Mouse (Mus musculus): ENCODE data around the gene Nol9. TPM values are rescaled to one million over a fixed set of nuclear protein-coding genes. Genes with fewer than 3 reads are reported as not detected.

Nol9 gene
- polyA plus RNA-seq, 1 experiment from 2014 or later, result 20.5 TPM

DNA sequence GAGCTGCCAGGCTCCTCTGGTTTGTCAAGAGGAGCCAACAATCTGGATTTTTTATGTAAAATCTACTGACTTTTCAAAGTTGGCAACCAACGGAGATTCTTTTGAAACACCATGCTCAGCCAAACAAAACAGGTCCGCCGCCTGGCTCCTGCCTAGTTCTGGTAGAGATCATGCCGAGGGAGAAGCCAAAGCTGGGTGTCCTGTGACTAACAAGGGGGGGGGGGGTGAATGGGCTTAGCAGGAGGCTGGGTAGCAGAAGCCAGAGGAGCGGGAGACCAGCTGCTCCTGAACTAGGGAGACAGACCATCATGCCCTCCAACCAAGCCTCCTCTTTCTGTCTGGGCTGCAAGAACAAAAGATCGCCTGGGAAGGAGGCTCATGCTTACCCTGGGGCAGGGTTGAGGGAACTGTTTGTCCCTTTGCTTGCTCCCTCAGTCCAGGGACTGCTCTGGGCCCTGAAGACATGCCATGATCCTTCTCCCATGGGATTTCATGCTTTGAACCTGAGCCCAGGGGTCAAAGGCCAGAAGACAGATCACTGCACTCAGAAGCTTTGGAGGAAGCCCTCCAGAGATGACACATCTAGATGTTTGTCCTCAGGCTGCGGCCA lies 44.6 kb downstream of the Nol9 start:
- DNase-seq (ENCODE audit: low spot score) (no peak), ATAC-seq (replicated peaks; ENCODE audit: low FRiP score, low read depth) (no peak)
- no peak overlapping the region for H3K27ac ChIP-seq
- no peak overlapping the region for H3K9ac ChIP-seq (ENCODE audit: low read depth, low read length)
- H3K4me3 ChIP-seq (replicated peaks; ENCODE audit: low read depth, low read length), result no peak overlapping the region
- H3K9me3 ChIP-seq (replicated peaks; ENCODE audit: low read length), result no peaks in the 10 kb centered on the region
- peaks cover 15% of the 10 kb centered on the region for H3K4me1 ChIP-seq (replicated peaks; ENCODE audit: insufficient read depth, low read length)
- no peak overlapping the region for H3K4me2 ChIP-seq (ENCODE audit: low read length)
- WGBS, result 59% methylated on average over 7 of the region's 7 CpGs
- H3K36me3 ChIP-seq (ENCODE audit: insufficient read depth, low read length), result no peaks in the 10 kb centered on the region
- H3K27me3 ChIP-seq (ENCODE audit: insufficient read depth, low read length), result no peaks in the 10 kb centered on the region
- no peak for TF ChIP-seq CTCF (IDR thresholded peaks at IDR 0.05; ENCODE audit: low read depth)

DNA sequence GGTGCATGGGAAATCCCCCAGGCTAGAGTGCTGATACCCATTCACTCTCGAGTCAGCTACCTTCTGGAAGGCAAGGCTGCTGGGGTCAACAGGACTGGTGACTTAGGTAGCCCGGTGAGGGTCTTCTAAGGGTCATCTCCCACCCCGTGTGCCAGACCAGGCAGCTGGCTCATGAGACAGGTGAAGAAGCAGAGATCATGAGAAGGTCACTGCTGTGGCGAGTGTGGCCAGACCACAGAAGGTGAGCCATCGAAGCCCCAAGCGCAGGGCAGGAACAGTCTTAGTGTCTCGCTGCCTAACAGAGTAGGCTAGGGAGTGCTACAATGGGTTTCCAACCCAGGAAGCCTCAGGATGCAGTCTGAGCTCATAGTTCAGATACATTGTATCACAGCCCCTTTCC lies 45.5 kb downstream of the Nol9 start:
- Histone ChIP-seq H3K27me3 (ENCODE audit: insufficient read depth, low read length) (no peaks in the 10 kb centered on the region), H3K4me2 (ENCODE audit: low read length) (no peak overlapping the region), H3K9me3 (replicated peaks; ENCODE audit: low read length) (no peaks in the 10 kb centered on the region), H3K36me3 (ENCODE audit: insufficient read depth, low read length) (0 out of 2 replicates have a peak, but pooled peaks cover 4% of the 10 kb centered on the region), H3K4me1 (replicated peaks; ENCODE audit: insufficient read depth, low read length) (peaks cover 15% of the 10 kb centered on the region), H3K4me3 (replicated peaks; ENCODE audit: low read depth, low read length) (no peak overlapping the region), H3K9ac (ENCODE audit: low read depth, low read length) (no peak overlapping the region), H3K27ac (no peak overlapping the region)
- no peak for TF ChIP-seq CTCF (IDR thresholded peaks at IDR 0.05; ENCODE audit: low read depth)
- 87% methylated on average over 7 of the region's 7 CpGs for WGBS
- DNase-seq (ENCODE audit: low spot score), result no peak
- no peak for ATAC-seq (replicated peaks; ENCODE audit: low FRiP score, low read depth)

DNA sequence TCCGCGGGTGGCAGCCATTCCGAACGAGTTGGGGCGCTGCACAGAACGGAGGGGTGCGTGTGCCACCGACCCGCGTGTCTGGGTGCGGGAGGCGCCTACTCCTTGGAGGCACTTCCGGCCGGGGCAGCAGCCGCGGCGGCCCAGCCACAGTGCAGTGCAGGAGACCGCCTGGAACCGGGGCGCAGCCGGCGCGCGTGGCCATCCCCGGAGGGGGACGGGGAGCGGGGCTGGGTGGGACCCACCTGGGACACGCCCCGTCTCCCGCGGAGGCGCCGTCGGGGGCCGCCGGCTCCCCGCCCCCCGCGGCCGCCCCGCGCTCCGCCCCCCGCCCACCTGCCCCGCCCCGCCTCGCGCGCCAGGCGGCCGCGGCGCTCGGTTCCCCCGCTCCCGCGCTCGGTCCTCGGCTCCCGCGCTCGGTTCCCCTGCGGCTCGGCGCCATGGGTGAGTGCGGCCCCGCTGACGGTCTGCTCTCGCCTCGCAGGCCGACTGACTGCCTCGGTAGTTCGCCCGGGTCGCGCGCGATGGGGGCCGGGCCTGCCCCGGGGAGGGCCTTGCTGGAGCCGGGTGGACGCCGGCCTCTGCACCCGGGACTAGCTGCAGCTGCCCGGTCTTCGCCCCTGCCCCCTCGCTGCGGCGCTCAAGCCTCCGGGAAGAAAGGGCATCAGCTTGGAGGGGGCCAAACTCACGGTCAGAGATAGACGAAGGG lies 47.5 kb downstream of the Nol9 start:
- WGBS, result under 1% methylated on average over 65 of the region's 92 CpGs
- DNase-seq (ENCODE audit: low spot score) (no peak), ATAC-seq (replicated peaks; ENCODE audit: low FRiP score, low read depth) (peak; percentile 73)

DNA sequence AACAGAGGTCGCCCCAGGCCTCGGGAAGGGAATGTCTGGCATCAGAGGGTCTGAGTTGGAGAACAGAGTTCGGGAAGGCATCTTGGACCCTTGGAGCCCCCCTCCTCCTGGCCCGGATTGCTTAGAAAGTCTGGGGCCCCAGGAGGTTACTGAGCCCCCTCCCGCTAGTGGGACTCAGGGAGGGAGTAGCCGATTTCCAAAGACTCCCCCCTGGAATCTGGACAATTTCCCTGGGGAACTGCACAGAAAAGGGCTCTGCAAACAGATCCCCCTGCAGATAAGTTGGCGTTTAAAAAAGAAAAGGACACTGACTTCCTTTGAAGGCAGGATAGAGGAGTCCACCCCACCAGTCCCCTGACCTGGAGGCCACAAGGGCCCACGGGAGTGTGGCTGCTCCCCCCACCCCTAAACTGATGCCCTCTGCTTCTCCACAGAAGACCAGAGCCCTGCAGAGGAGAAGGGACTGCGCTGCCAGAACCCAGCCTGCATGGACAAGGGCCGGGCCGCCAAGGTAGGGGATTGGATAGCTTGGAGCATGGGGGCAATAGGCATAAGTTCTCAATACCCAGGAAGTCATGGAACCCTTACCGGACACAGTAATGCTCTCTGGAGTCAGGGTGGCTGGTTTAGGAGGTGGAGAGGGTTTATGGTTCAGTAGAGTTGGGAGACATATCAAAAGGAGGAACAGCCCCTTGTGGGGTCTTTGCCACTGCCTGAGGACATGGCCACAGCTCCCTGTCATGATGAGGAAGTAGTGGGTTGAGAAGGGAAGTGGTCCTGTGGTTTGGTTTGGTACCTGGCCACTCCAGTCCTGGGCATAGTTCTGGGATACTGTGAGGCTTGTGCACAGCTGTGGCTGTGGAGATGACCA lies 48.3 kb downstream of the Nol9 start:
- DNase-seq (ENCODE audit: low spot score) (no peak), ATAC-seq (replicated peaks; ENCODE audit: low FRiP score, low read depth) (no peak)
- peak overlapping the region; percentile 90 for H3K4me2 ChIP-seq (ENCODE audit: low read length)
- peak overlapping the region; percentile 80 for H3K27ac ChIP-seq
- WGBS, result 5% methylated on average over 12 of the region's 12 CpGs
- H3K36me3 ChIP-seq (ENCODE audit: insufficient read depth, low read length), result 0 out of 2 replicates have a peak, but pooled peaks cover 4% of the 10 kb centered on the region
- peak overlapping the region; percentile 82 for H3K4me3 ChIP-seq (replicated peaks; ENCODE audit: low read depth, low read length)
- no peaks in the 10 kb centered on the region for H3K27me3 ChIP-seq (ENCODE audit: insufficient read depth, low read length)
- peak overlapping the region; percentile 84 for H3K9ac ChIP-seq (ENCODE audit: low read depth, low read length)
- H3K4me1 ChIP-seq (replicated peaks; ENCODE audit: insufficient read depth, low read length), result peaks cover 15% of the 10 kb centered on the region
- no peak for TF ChIP-seq CTCF (IDR thresholded peaks at IDR 0.05; ENCODE audit: low read depth)
- H3K9me3 ChIP-seq (replicated peaks; ENCODE audit: low read length), result no peaks in the 10 kb centered on the region

More for the DNA sequence above, 47.5 kb downstream of the Nol9 start:
- H3K36me3 ChIP-seq (ENCODE audit: insufficient read depth, low read length), result 0 out of 2 replicates have a peak, but pooled peaks cover 4% of the 10 kb centered on the region
- peak overlapping the region; percentile 90 for H3K4me2 ChIP-seq (ENCODE audit: low read length)
- H3K27me3 ChIP-seq (ENCODE audit: insufficient read depth, low read length), result no peaks in the 10 kb centered on the region
- peak overlapping the region; percentile 84 for H3K9ac ChIP-seq (ENCODE audit: low read depth, low read length)
- H3K27ac ChIP-seq, result peak overlapping the region; percentile 80
- peaks cover 15% of the 10 kb centered on the region for H3K4me1 ChIP-seq (replicated peaks; ENCODE audit: insufficient read depth, low read length)
- peak overlapping the region; percentile 82 for H3K4me3 ChIP-seq (replicated peaks; ENCODE audit: low read depth, low read length)
- no peaks in the 10 kb centered on the region for H3K9me3 ChIP-seq (replicated peaks; ENCODE audit: low read length)
- TF ChIP-seq CTCF (IDR thresholded peaks at IDR 0.05; ENCODE audit: low read depth), result no peak; the same call in 1 of the 2 replicates

DNA sequence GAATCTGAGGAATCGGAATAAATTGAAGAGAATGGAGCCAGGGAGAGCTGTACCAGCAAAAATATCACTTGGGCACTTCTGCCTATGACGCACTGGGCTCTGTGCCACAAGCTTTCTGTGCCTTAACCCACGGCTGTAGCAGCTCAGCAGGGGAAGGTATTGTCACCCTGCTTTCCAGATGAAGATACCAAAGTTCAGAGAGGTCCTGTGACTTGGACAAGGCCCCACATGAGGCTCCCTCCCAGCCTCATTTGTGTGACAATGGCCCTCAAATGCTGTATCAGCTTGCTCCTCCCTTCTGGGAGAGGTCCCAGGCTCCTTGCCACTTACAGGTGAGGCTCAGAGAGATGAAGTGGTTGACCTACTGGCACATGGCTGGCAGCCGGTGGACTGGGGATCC lies 49.0 kb downstream of the Nol9 start:
- H3K36me3 ChIP-seq (ENCODE audit: insufficient read depth, low read length), result 0 out of 2 replicates have a peak, but pooled peaks cover 4% of the 10 kb centered on the region
- H3K9ac ChIP-seq (ENCODE audit: low read depth, low read length), result 0 out of 2 replicates have a peak overlapping the region, but pooled peaks have one; percentile 84
- H3K27ac ChIP-seq, result no peak overlapping the region
- H3K4me2 ChIP-seq (ENCODE audit: low read length), result peak overlapping the region; percentile 90
- H3K27me3 ChIP-seq (ENCODE audit: insufficient read depth, low read length), result no peaks in the 10 kb centered on the region
- no peak for TF ChIP-seq CTCF (IDR thresholded peaks at IDR 0.05; ENCODE audit: low read depth)
- no peaks in the 10 kb centered on the region for H3K9me3 ChIP-seq (replicated peaks; ENCODE audit: low read length)
- peaks cover 15% of the 10 kb centered on the region for H3K4me1 ChIP-seq (replicated peaks; ENCODE audit: insufficient read depth, low read length)
- 55% methylated on average over 4 of the region's 4 CpGs for WGBS
- no peak for DNase-seq (ENCODE audit: low spot score)
- ATAC-seq (replicated peaks; ENCODE audit: low FRiP score, low read depth), result no peak
- no peak overlapping the region for H3K4me3 ChIP-seq (replicated peaks; ENCODE audit: low read depth, low read length)
